Mouse (Mus musculus) spleen, postnatal 14 days (tissue): ENCODE data around the gene Tmsb4x.

Source experiments
- DNase-seq, 2 experiments: peaks; one replicate each; pipeline ENCODE4 v3.0.0; 2021 to 2022; ENCODE audit warnings: low spot score in 2 of 2

Gene Tmsb4x

DNA sequence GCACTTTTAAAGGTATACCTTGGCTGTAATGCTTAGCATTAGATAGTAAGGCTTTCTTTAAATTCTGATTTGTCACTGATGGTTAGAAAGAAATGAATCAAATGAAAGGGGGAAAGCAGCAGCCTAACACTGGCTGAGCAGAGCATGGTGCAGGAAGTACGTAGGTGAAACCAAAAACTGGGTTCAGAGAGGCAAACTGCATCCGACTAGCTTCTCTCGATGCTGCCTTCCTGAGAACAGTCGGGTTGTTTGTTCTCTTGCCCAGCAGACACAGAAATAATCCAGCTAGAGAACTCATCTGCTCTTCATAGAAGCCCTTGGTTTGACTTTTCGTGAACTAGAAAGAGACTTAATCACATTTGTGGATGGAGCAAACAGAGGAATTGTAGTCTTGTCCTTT is 26.7 kb downstream of the Tmsb4x start:
- DNase-seq: no peak

DNA sequence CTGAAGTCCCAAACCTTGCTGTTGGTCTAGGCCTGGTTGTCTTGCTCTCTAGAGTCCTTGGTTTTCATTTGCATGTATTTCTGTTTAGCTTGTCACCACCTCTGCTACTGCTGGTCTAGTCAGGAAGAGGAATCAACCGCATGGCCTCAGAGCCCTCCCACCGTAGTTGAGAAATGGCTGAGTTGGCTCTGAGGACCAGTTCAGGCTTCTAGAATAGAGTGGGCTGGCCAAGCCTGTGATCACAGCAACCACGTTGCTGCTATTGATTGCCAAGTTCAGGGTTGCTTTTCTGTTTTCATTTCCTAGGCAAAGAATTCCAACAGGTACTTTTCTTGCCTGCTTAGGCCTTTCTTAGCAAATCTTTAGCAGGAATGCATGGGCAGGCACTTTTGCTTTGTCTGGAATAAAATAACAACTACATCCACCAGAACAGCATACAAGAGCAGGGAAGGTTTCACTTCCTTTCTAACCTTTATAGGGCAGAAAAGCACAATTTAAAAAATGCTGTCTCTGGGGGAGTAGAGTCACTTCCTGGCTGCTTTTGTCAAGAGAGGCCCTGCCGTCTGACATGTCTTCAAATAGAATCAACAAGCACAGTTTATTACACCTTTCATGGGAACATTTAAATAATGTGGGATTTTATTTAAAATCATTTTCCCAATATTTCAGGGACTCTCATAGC is 29.0 kb downstream of the Tmsb4x start:
- peak in 1 of 2 experiments; percentile 17 for DNase-seq

DNA sequence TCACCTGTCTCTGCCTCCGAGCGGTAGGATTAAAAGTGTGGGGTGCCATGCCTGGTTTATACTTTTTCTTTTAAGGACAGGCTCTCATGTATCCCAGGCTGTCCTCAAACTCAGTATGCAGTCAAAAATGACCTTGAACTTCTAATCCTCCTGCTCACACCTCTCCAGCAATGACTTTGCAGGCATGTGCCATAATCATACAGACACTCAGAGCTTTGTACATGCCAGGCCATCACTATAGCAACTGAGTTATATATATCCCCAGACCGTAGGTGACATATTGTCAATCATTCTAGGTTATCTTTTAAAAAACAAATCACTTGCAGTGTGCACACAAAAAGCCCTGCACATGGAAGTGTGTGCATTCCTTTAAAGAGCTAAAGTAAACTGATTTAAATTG is 29.6 kb downstream of the Tmsb4x start:
- DNase-seq: no peak

DNA sequence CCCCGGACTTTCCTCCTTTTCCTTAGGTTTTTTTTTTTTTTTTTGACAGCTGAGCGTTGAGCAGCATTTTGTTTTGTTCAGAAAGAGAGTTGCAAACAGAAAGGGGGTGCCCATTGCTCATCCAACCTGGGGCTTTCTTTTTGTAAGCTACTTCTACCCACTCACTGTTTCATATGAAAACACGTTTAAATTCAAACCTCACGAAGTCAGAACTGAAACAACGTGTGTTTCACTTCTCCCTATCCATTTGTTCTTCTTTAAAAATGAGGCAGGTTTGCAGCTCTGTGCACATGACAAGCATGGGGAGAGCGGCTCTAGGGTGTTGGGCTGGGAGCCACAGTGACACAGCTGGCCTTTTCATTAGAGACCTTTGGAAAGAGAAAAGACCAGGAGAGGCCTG is 33.8 kb downstream of the Tmsb4x start:
- no peak for DNase-seq

DNA sequence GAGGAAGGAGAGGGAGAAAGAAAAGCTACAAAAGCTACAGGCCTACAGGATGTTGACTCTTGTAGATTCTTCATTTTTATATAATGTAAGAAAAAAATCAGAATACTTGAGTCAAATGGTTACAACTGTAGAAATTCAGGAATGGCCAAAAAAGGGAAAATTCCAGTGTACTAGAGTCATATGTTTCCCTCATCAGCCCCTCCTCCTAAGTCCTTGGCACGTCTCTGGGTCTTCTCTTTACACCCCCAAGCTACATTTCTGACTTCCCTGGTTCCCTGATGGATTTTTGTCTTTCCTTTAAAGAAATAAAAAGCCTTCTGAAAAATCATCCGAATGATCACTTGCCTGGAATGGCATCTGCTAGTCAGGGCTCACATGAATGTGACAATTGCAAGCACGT is 34.8 kb downstream of the Tmsb4x start:
- no peak for DNase-seq

DNA sequence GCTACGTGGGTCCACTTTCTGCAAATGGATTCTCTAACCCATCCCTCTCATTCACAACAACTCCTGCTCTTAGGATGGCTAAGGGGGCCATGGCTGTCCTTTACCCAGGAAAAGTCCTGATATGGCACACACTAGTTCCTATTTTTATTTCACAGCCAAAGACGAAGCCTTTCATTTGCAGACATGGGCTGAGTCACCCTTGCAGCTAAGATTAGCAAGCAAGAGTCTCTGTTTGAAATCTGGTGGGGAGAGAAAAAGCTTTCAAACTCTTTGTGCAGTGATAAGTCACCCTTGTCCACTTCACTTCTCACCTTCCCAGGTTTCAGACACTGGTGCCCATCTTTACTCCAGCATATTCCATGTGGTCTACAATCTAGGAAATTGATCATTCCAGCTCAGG is 36.9 kb downstream of the Tmsb4x start:
- DNase-seq: no peak

DNA sequence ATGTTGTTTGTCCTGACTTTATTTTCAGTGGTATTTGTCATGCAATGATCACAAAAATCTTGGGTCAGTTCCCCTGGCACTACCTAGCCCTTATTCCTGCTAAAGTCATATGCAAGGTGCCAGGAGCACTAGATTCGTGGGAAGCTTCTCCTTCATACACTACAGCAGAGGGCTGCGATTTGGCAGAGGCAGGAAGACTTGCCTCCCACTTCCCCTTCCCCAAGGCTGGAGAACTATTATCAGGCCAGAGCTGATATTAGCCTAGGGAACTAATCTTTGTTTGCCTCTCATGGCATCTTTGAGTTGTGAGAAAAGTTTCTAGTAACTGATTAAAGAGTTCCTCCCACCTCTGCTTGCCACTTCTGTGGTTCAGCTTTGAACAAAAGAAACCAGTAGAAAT is 37.8 kb downstream of the Tmsb4x start:
- DNase-seq: no peak

DNA sequence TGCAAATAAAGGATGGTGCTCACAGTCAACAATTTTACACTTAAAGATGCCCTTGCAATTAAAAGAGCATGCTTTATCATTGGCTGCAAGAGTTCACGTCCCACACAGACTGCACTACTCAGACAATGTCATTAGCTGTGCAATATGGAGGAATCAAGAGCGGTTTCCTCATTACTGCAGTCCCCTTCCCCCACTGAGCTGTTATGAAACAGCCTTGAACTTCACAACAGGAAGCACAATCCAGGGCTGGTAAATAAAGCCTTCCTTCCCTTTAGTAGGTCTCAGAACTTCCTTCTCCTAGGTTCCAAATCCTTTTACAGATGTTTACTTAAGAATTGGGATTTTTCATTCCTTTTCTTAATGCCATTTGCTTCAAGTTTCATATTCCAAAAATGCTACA is 41.8 kb downstream of the Tmsb4x start:
- no peak for DNase-seq

DNA sequence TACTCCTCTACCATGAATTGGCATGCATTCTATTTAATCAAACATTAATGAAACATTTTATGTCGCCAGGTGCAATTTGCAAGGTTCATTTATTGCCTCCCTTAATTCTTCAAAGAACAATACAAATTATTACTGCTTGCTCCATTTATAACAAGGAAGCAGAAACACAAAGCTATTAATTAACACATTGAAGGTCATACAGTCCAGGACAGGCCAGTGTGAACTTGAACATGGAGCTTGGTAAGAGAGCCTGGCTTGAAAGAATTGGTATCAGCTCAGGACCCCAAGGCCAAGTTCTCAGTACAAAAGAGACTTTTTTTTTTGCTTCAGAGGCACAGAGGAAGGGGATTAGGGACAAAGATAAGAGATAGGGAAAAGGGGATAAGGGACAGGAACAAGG is 43.1 kb downstream of the Tmsb4x start:
- DNase-seq: no peak

DNA sequence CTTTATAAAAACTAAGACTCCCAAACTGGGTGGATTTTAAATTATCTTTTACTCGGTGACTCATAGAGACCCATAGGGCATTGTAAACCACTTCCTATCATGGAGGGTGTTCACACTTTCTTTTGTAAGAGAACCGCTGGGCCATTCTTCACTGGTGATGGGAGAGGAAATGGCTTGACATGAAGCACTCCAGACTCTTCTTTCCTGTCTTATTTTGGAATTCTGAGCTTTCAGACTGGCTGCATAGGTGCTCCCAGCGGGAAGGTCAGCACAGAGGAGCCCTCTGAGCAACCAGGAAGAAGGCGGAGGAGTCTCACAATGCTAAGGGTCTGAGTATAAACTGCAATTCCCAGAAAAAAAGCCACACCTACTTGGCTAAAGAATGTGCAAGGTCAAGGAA is 51.4 kb downstream of the Tmsb4x start:
- no peak for DNase-seq
